Mouse (Mus musculus): ENCODE measurements around the gene Tnfaip8l3.

GRCm38 (mm10) chr9:54073688-54074087 lies 5.5 kb upstream of the Tnfaip8l3 start:
- TF ChIP-seq EP300 (optimal IDR thresholded peaks at IDR 0.05): no peak
- TF ChIP-seq CTCF (IDR thresholded peaks at IDR 0.05; ENCODE audit: low read depth): no peak

Measured in stomach, postnatal 0 days (tissue).